14 mouse cellular contexts compared by ENCODE assay signal in genomic region chr17:44743780-44744179, GRCm38 (mm10). TPM values are rescaled to one million over a fixed set of nuclear protein-coding genes. Genes with fewer than 3 reads are reported as not detected.
DNase-seq lines count a peak whose midpoint lies in the region; ATAC-seq and TF ChIP-seq lines count a peak whose summit lies in the region.
"Had no signal": no experiment of that assay in that cellular context is flagged by ENCODE, and none has a peak within 500 bp of the region (broad histone marks: within the 10 kb centered on the region; RNA-seq: fewer than 3 reads in every experiment).

No protein-coding gene starts in this region.

- no peaks in the 10 kb centered on the region; the same call in 1 of the 2 replicates for H3K27me3 ChIP-seq in kidney, adult 2 months (replicated peaks; ENCODE audit: control insufficient read depth, insufficient read depth, low read length)
- H3K27me3 ChIP-seq in kidney, embryonic 16.5 days (ENCODE audit: insufficient read depth, low read length), result peaks cover 18% of the 10 kb centered on the region
- peaks cover 1% of the 10 kb centered on the region; the same call in 1 of the 2 replicates for H3K27me3 ChIP-seq in ES-Bruce4 (ENCODE audit: control insufficient read depth, insufficient read depth, low read length, poor library complexity, severe bottlenecking)
- peaks cover 8% of the 10 kb centered on the region for H3K27me3 ChIP-seq in liver, embryonic 14.5 days (ENCODE audit: control insufficient read depth, insufficient read depth, low read length)
- H3K27me3 ChIP-seq in heart, embryonic 12.5 days (replicated peaks), result peaks cover 17% of the 10 kb centered on the region

- no peak overlapping the region for H3K27ac ChIP-seq in kidney, adult 2 months (ENCODE audit: insufficient read depth, low read depth, low read length)
- H3K27ac ChIP-seq in kidney, embryonic 16.5 days (ENCODE audit: low read length), result no peak overlapping the region
- H3K27ac ChIP-seq in ES-Bruce4 (ENCODE audit: insufficient read depth, low read length), result no peak overlapping the region
- H3K27ac ChIP-seq in liver, embryonic 14.5 days, result no peak overlapping the region
- no peak overlapping the region for H3K27ac ChIP-seq in heart, embryonic 12.5 days (ENCODE audit: poor library complexity, severe bottlenecking)
- H3K27ac ChIP-seq: heart, embryonic 15.5 days; midbrain, embryonic 15.5 days; neural tube, embryonic 13.5 days had no signal

- no peaks in the 10 kb centered on the region for H3K9me3 ChIP-seq in kidney, embryonic 16.5 days (ENCODE audit: low read length)
- H3K9me3 ChIP-seq in ES-Bruce4 (replicated peaks; ENCODE audit: control insufficient read depth, insufficient read depth, low read length, poor library complexity, severe bottlenecking), result no peaks in the 10 kb centered on the region
- no peaks in the 10 kb centered on the region for H3K9me3 ChIP-seq in liver, embryonic 14.5 days (ENCODE audit: control insufficient read depth, low read length)
- no peaks in the 10 kb centered on the region for H3K9me3 ChIP-seq in heart, embryonic 12.5 days (replicated peaks)
- H3K9me3 ChIP-seq: heart, embryonic 15.5 days; midbrain, embryonic 15.5 days; neural tube, embryonic 13.5 days had no signal

- no peak overlapping the region for H3K4me2 ChIP-seq in kidney, embryonic 16.5 days (replicated peaks; ENCODE audit: low read depth, low read length)
- H3K4me2 ChIP-seq in liver, embryonic 14.5 days (ENCODE audit: low read depth), result no peak overlapping the region
- no peak overlapping the region for H3K4me2 ChIP-seq in heart, embryonic 12.5 days
- H3K4me2 ChIP-seq: heart, embryonic 15.5 days; midbrain, embryonic 15.5 days; neural tube, embryonic 13.5 days had no signal

- TF ChIP-seq CTCF in kidney, adult 2 months (conservative IDR thresholded peaks at IDR 0.05; ENCODE audit: insufficient read depth, insufficient read length, low read depth, low read length), result peak; percentile 56
- TF ChIP-seq CTCF in ES-Bruce4 (IDR thresholded peaks at IDR 0.05; ENCODE audit: low read depth, low read length), result peak; percentile 84
- TF ChIP-seq CTCF in liver, embryonic 14.5 days (IDR thresholded peaks at IDR 0.05; ENCODE audit: low read depth), result peak; percentile 74

- H3K36me3 ChIP-seq in kidney, adult 2 months (ENCODE audit: control insufficient read depth, insufficient read depth, low read length), result no peaks in the 10 kb centered on the region
- H3K36me3 ChIP-seq in kidney, embryonic 16.5 days (ENCODE audit: insufficient read depth, low read length), result no peaks in the 10 kb centered on the region
- no peaks in the 10 kb centered on the region for H3K36me3 ChIP-seq in ES-Bruce4 (ENCODE audit: control insufficient read depth, insufficient read depth, low read length, poor library complexity, severe bottlenecking)
- H3K36me3 ChIP-seq in liver, embryonic 14.5 days (replicated peaks; ENCODE audit: control insufficient read depth, insufficient read depth, low read depth), result no peaks in the 10 kb centered on the region
- no peaks in the 10 kb centered on the region for H3K36me3 ChIP-seq in heart, embryonic 12.5 days
- H3K36me3 ChIP-seq: G1E; heart, embryonic 15.5 days; midbrain, embryonic 15.5 days; neural tube, embryonic 13.5 days had no signal

- H3K4me1 ChIP-seq in kidney, adult 2 months (ENCODE audit: control insufficient read depth, insufficient read depth, low read length), result no peaks in the 10 kb centered on the region
- no peaks in the 10 kb centered on the region for H3K4me1 ChIP-seq in kidney, embryonic 16.5 days (ENCODE audit: insufficient read depth, low read length)
- H3K4me1 ChIP-seq in ES-Bruce4 (ENCODE audit: control insufficient read depth, insufficient read depth, low read length), result no peaks in the 10 kb centered on the region
- H3K4me1 ChIP-seq in liver, embryonic 14.5 days (replicated peaks; ENCODE audit: control insufficient read depth in 2 of 2, insufficient read depth in 2 of 2, low read length in 1 of 2), result no peaks in the 10 kb centered on the region
- no peaks in the 10 kb centered on the region for H3K4me1 ChIP-seq in heart, embryonic 12.5 days (replicated peaks)
- H3K4me1 ChIP-seq: heart, embryonic 15.5 days; midbrain, embryonic 15.5 days; neural tube, embryonic 13.5 days had no signal

- WGBS in kidney, adult 2 months, result 50% methylated on average over 3 of the region's 3 CpGs
- WGBS in kidney, embryonic 16.5 days, result 60% methylated on average over 3 of the region's 3 CpGs
- 56% methylated on average over 3 of the region's 3 CpGs for WGBS in liver, embryonic 14.5 days (ENCODE audit: insufficient replicate concordance)
- 44% methylated on average over 3 of the region's 3 CpGs for WGBS in heart, embryonic 12.5 days

- no peak for TF ChIP-seq EP300 in ES-Bruce4 (IDR thresholded peaks at IDR 0.05; ENCODE audit: insufficient read depth, low read depth, low read length)
- TF ChIP-seq EP300 in liver, embryonic 14.5 days (IDR thresholded peaks at IDR 0.05; ENCODE audit: low read depth), result no peak

- no peak overlapping the region for H3K4me3 ChIP-seq in kidney, adult 2 months (ENCODE audit: insufficient read depth, low read depth, low read length)
- H3K4me3 ChIP-seq in kidney, embryonic 16.5 days (ENCODE audit: low read length), result no peak overlapping the region
- no peak overlapping the region for H3K4me3 ChIP-seq in ES-Bruce4 (ENCODE audit: low read depth, low read length)
- no peak overlapping the region for H3K4me3 ChIP-seq in liver, embryonic 14.5 days (ENCODE audit: insufficient read depth in 1 of 2, low read depth in 2 of 2, low read length in 2 of 2)
- H3K4me3 ChIP-seq in heart, embryonic 12.5 days, result no peak overlapping the region
- H3K4me3 ChIP-seq: erythroblast, embryonic 14.5 days; heart, embryonic 15.5 days; midbrain, embryonic 15.5 days; neural tube, embryonic 13.5 days had no signal

- no peak for ATAC-seq in kidney, embryonic 16.5 days (ENCODE audit: low FRiP score, low TSS enrichment)
- ATAC-seq in liver, embryonic 14.5 days (ENCODE audit: insufficient read depth), result no peak
- ATAC-seq in heart, embryonic 12.5 days (ENCODE audit: insufficient number of reproducible peaks, low FRiP score), result no peak
- ATAC-seq: midbrain, embryonic 15.5 days had no signal

- no peak for TF ChIP-seq POLR2A in kidney, adult 2 months (IDR thresholded peaks at IDR 0.05; ENCODE audit: low read depth, low read length)
- TF ChIP-seq POLR2A in ES-Bruce4 (IDR thresholded peaks at IDR 0.05; ENCODE audit: insufficient read depth, low read length), result no peak

- no peak for DNase-seq in kidney, adult 2 months
- peak; percentile 38 for DNase-seq in 416B (ENCODE audit: low read depth)
- no peak for DNase-seq in liver, embryonic 14.5 days (ENCODE audit: low read depth in 3 of 3, low spot score in 3 of 3)
- DNase-seq in frontal cortex, postnatal 25 days (ENCODE audit: low spot score in 2 of 2), result no peak
- DNase-seq: lung, adult 18-20 months; thymus, postnatal 36 days had no signal

- no peak overlapping the region for H3K9ac ChIP-seq in kidney, embryonic 16.5 days (replicated peaks; ENCODE audit: low read length)
- H3K9ac ChIP-seq in ES-Bruce4 (ENCODE audit: low read depth, poor library complexity, severe bottlenecking), result no peak overlapping the region
- no peak overlapping the region for H3K9ac ChIP-seq in liver, embryonic 14.5 days (replicated peaks)
- H3K9ac ChIP-seq in heart, embryonic 12.5 days, result no peak overlapping the region
- H3K9ac ChIP-seq: heart, embryonic 15.5 days; midbrain, embryonic 15.5 days; neural tube, embryonic 13.5 days had no signal

RNA-seq across cellular contexts. Expression of gene Supt3, which starts 33.2 kb away (rescaled TPM):
- 5.5 and 6.4 TPM in 2 replicates for polyA plus RNA-seq in kidney, adult 2 months (2012; rRNA removed)
- 20.7 and 23.6 TPM in 2 replicates for polyA plus RNA-seq in kidney, embryonic 16.5 days (2015; fragmentation: Nextera tagmentation; extraction: Ambion mirVana)
- polyA plus RNA-seq in ES-Bruce4 (2011; ENCODE audit: insufficient read depth, insufficient read length, low read depth, missing spikeins), result 15.9 and 17.7 TPM in 2 replicates
- polyA plus RNA-seq in liver, embryonic 14.5 days (2012; rRNA removed), result 2.0 and 2.7 TPM in 2 replicates
- polyA plus RNA-seq in liver, embryonic 14.5 days (2014; fragmentation: Nextera tagmentation; extraction: Ambion mirVana), result 5.3 and 6.4 TPM in 2 replicates
- polyA plus RNA-seq in heart, embryonic 12.5 days (2016; fragmentation: Nextera tagmentation; extraction: Ambion mirVana), result 23.1 and 26.9 TPM in 2 replicates
